Mouse (Mus musculus) layer of hippocampus, postnatal 14 days (tissue): Measurements from ENCODE around the gene Nup93. TPM values are rescaled to one million over a fixed set of nuclear protein-coding genes. Genes with fewer than 3 reads are reported as not detected.

ENCODE experiments used
- DNase-seq, 2 experiments: peaks; one replicate each; pipeline ENCODE4 v3.0.0; 2021 to 2022; ENCODE audit warnings: low spot score in 2 of 2, mixed read lengths in 1 of 2
- total RNA-seq, 2 experiments: library from RNA; stranded (reverse); gene quantifications; 2 replicates each; pipeline ENCODE4 v1.2.3; 2021

The Nup93 gene
- total RNA-seq, 2 experiments from 2014 or later, result 54.8 to 56.1 TPM

GRCm38 (mm10) chr8:94262626-94263297 lies 48.4 kb downstream of the Nup93 start:
- DNase-seq, result no peak

- DNase-seq, result peak; percentile 37 to 59
Measured at GRCm38 (mm10) chr8:94266344-94267191, 52.2 kb downstream of the Nup93 start.

DNA sequence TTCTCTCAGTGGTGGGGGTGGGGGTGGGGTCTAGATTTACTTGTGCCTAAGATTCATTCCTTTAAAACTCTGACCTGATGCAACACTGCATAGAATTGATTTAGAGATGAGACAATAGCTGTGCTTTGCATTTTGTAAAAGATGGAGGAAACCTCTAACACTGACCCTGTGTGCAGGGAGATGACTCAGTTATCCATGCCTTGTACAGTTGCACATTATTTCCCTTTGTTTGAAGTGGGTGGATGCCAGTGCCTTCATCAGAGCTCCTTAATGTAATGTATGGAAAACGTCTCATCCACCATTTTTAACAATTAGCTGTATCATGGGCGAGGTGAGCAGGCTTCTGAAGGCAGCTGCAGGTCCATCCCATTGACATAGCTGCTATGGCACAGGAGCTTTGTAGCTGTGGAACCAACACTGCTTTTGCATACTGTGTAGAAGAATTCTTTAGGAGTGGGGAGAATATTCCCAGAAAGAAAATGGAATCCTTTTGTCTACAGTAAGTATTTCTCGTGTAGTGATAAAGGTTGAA lies 54.1 kb downstream of the Nup93 start:
- no peak for DNase-seq

- no peak for DNase-seq
Measured at GRCm38 (mm10) chr8:94270309-94270708, 55.9 kb downstream of the Nup93 start.

GRCm38 (mm10) chr8:94271102-94271501 lies 56.7 kb downstream of the Nup93 start:
- no peak for DNase-seq

DNA sequence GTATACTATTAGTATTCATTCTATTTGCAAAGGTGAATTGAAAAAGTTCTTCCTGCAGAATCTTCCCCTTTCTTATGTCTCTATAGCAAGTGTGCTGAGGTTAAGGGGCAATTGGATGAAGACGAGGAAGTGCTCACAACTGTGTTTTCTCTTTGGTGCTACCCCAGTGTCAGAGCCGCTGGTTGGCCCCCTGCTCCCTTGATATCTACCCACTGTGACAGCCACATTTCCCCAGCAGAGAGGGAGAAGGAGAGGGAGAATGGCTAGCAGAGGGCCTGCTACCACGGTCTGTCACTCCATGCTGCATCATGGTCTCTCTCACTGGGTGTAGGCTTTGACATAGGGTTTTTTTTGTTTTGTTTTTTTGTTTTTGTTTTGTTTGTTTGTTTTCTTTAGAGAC lies 58.2 kb downstream of the Nup93 start:
- no peak for DNase-seq

- no peak for DNase-seq
Measured at GRCm38 (mm10) chr8:94273289-94273850, 59.0 kb downstream of the Nup93 start.

- no peak for DNase-seq
Measured at GRCm38 (mm10) chr8:94274030-94274429, 59.7 kb downstream of the Nup93 start.

DNA sequence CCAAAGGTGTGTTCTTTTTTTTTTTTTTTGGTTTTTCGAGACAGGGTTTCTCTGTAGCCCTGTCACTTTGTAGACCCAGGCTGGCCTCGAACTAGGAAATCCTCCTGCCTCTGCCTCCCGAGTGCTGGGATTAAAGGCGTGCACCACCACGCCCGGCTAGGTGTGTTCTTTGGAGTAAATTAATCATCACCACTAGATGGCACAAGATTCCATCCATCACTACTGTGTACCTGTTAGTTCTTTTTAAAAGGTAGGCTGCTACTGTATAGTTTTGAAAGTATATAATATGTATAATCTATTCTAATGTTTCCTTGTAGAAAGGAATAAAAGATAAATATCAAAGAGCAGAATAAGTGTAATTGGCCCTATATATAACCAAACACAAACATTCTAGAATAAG lies 63.9 kb downstream of the Nup93 start:
- no peak for DNase-seq

GRCm38 (mm10) chr8:94280001-94280613 lies 65.7 kb downstream of the Nup93 start:
- no peak for DNase-seq

DNA sequence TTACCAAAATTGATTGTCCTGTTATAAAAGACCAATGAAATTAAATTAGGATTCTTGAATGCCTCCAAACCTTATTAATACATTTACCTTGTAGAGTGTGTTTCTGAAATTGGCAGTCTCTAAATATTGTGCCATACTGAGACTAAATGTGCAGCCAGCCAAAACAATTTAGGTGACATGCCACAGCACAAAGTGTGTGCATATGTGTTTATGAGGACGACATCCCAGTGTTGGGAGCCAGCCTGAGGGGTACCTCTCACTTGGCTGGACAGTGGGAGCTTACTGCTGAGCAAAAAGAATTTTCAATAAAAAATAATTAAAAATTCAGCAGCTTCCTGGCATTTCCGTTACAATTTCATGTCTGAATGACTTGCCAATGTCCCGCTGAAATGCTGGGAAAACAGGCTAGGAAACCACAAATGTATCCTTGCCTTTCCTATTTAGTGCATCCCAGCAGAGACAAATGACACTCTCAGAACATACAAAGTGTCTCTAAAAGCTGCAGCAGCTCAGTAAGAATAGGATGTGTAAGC lies 68.2 kb downstream of the Nup93 start:
- DNase-seq, result no peak

DNA sequence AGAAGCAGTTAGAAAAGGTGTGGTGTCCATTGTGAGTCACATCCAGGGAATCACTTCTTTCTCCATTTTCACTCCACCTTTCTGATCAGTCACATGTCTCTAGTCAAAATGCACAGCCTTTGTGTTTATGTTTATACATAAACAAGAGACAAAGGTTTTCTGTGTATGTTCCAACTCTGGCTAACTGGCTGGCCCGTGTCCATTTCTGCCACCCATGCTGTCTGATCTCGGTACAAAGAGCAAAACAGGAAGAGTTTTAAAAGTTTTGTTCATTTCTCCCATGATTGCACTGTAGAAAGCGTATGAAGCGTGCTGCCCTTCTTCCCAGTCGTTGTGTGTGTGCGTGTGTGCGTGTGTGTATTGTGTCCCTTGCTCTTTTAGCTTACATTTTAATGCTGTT lies 69.8 kb downstream of the Nup93 start:
- DNase-seq, result no peak

DNA sequence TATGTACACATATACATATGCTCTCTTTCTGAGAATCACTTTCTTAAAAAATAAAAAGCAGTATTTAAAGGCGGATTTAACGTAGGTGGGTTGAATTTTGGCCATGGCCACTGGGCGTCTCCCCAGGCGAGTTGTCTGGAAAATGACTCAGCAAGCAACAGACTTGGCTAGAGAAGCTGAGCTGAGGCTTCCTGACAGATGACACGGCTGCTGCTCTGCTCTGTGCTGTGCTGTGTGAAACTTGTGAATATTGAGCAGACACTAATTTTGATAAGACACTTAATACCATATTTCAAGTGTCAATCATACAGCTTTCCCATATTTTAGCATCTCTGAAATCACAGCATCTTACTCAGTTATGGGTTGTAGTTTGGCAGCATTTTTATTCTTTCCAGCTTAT lies 76.2 kb downstream of the Nup93 start:
- DNase-seq, result no peak

- DNase-seq, result peak in 1 of 2 experiments; percentile 31
Measured at GRCm38 (mm10) chr8:94292072-94292471, 77.7 kb downstream of the Nup93 start.

- DNase-seq, result no peak
Measured at GRCm38 (mm10) chr8:94292626-94293025, 78.3 kb downstream of the Nup93 start.

DNA sequence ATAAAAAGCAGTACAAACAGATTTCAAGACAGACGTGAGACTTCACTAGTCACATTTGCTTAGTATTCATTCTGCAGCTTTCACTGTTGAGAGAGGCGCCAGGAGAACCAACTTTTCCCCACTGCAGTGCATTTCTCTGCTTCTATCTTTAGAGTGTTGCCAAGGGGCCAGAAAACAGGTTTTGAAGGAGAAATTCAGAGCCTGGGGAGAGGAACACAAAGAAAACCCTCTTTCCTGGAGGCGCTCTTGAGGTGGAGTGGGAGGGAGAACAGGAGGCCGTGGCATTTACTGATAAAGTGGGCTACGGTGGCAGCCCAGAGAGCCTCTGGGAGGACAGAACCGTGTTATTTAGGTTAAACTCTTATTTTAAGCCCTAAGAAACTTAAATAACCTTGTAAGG lies 81.3 kb downstream of the Nup93 start:
- peak in 1 of 2 experiments; percentile 26 for DNase-seq

DNA sequence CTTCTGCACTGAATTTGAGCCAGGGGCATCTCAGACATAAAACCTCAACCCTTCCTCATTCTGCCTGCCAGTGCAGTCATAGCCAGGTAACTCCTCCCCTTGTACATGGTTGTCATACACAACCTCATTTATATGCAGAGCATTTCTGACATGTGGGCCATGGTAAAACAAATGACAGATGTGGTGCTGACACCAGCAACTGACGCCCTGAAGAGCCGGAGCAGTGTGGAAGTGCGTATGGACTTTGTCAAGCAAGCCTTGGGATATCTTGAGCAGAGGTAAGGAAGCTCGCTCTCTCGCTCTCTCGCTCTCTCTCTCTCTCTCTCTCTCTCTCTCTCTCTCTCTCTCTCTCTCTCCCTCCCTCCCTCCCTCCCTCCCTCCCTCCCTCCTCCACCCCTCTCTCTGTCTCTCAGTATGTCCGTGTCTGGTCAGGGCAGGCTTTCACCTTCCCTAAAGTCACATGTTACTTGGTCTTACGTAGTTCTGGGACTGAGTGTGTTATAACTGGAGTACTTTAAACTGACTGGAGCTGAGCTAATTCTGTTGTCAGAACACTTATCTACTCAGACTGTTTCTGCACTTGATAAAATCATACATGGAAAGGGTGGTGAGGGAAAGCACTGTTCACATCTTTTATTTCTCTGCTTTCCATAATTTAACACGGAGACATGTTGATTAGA lies 82.1 kb downstream of the Nup93 start:
- no peak for DNase-seq

DNA sequence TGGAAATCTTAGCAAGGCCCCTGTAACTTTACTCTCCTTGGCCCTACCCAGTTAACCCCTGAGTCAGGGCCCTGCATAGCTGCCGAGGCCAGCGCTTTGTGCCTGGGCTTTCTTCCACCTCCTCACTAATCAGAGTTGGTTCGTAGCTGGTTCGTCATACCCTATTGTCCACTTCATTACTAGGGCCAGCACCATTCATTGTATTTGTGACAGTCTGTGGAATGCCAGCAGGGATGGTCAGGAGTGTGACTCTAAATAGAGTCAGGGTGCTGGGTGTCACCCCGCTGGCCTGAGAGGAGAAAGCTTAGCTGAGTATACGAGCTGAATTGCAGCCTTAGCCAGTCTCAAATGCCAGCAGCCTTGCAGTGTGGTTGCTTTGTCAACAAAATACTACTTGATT lies 82.7 kb downstream of the Nup93 start:
- DNase-seq, result no peak

GRCm38 (mm10) chr8:94300809-94301208 lies 86.4 kb downstream of the Nup93 start:
- DNase-seq, result no peak

DNA sequence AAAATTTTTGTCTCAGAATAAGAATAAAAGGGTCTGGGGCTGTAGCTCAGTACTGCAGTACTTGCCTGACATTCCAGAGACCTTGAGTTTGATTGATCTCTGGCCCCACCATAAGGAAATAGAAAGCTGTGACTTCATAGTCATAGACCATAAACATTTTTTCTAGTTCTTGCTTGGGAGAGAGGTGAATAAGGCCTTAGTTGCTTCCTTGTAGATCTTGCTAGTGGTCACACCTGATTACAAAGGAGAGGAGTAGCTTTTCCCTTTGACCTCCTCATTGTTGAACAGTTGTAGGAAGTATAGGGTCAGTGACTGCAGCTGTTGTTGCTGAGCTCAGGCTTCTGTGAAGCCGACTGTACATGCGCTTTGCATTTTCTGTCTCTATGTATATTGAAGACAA lies 90.0 kb downstream of the Nup93 start:
- DNase-seq, result no peak
